Mouse (Mus musculus): ENCODE measurements around the gene Nkx2-1. TPM values are rescaled to one million over a fixed set of nuclear protein-coding genes. Genes with fewer than 3 reads are reported as not detected.
"Not testable (repeated sequence)": the region's sequence is repeated elsewhere in the genome, so short reads cannot be mapped to it uniquely, and the experiment has no call there.

Gene Nkx2-1
- polyA plus RNA-seq, 1 experiment from 2014 or later: not detected

GRCm38 (mm10) chr12:56527071-56527470, 9.6 kb downstream of the Nkx2-1 start:
- H3K4me3 ChIP-seq (ENCODE audit: low read depth, low read length): no peak overlapping the region
- no peaks in the 10 kb centered on the region for H3K4me1 ChIP-seq (ENCODE audit: insufficient read depth)
- no peak overlapping the region for H3K4me2 ChIP-seq (ENCODE audit: low read depth, low read length)
- DNase-seq (no peak), ATAC-seq (no peak)
- no peak for TF ChIP-seq CTCF (IDR thresholded peaks at IDR 0.05; ENCODE audit: low read depth)
- no peak for TF ChIP-seq EP300 (IDR thresholded peaks at IDR 0.05; ENCODE audit: low read depth)
- H3K9me3 ChIP-seq (ENCODE audit: low read length): no peaks in the 10 kb centered on the region
- H3K27ac ChIP-seq (ENCODE audit: low read depth): no peak overlapping the region
- H3K9ac ChIP-seq (replicated peaks): no peak overlapping the region
- no peaks in the 10 kb centered on the region for H3K36me3 ChIP-seq (replicated peaks; ENCODE audit: insufficient read depth, low read length)
- WGBS (ENCODE audit: insufficient replicate concordance): 25% methylated on average over 4 of the region's 4 CpGs
- peaks cover 92% of the 10 kb centered on the region for H3K27me3 ChIP-seq (ENCODE audit: insufficient read depth, low read length)

GRCm38 (mm10) chr12:56525219-56525797, 11.4 kb downstream of the Nkx2-1 start:
- not testable (repeated sequence) for H3K9ac ChIP-seq (replicated peaks); H3K27ac ChIP-seq (ENCODE audit: low read depth); H3K9me3 ChIP-seq (ENCODE audit: low read length); H3K36me3 ChIP-seq (replicated peaks; ENCODE audit: insufficient read depth, low read length); H3K4me3 ChIP-seq (ENCODE audit: low read depth, low read length); ATAC-seq; DNase-seq; H3K4me2 ChIP-seq (ENCODE audit: low read depth, low read length); H3K4me1 ChIP-seq (ENCODE audit: insufficient read depth)
- peak; percentile 11; the same call in 1 of the 2 replicates for TF ChIP-seq CTCF (IDR thresholded peaks at IDR 0.05; ENCODE audit: low read depth)
- WGBS (ENCODE audit: insufficient replicate concordance): 5% methylated on average over 8 of the region's 16 CpGs
- H3K27me3 ChIP-seq (ENCODE audit: insufficient read depth, low read length): peaks cover 90% of the 10 kb centered on the region

GRCm38 (mm10) chr12:56524201-56524600, 12.5 kb downstream of the Nkx2-1 start:
- no peak overlapping the region for H3K27ac ChIP-seq (ENCODE audit: low read depth)
- 15% methylated on average over 14 of the region's 14 CpGs for WGBS (ENCODE audit: insufficient replicate concordance)
- TF ChIP-seq CTCF (IDR thresholded peaks at IDR 0.05; ENCODE audit: low read depth) (no peak), EP300 (IDR thresholded peaks at IDR 0.05; ENCODE audit: low read depth) (no peak)
- H3K36me3 ChIP-seq (replicated peaks; ENCODE audit: insufficient read depth, low read length): no peaks in the 10 kb centered on the region
- no peak overlapping the region for H3K9ac ChIP-seq (replicated peaks)
- no peak for DNase-seq
- no peaks in the 10 kb centered on the region for H3K4me1 ChIP-seq (ENCODE audit: insufficient read depth)
- ATAC-seq: no peak
- peaks cover 90% of the 10 kb centered on the region for H3K27me3 ChIP-seq (ENCODE audit: insufficient read depth, low read length)
- no peaks in the 10 kb centered on the region for H3K9me3 ChIP-seq (ENCODE audit: low read length)
- H3K4me2 ChIP-seq (ENCODE audit: low read depth, low read length): no peak overlapping the region
- no peak overlapping the region for H3K4me3 ChIP-seq (ENCODE audit: low read depth, low read length)

- ATAC-seq (no peak), DNase-seq (no peak)
- H3K27ac ChIP-seq (ENCODE audit: low read depth): no peak overlapping the region
- H3K27me3 ChIP-seq (ENCODE audit: insufficient read depth, low read length): peaks cover 85% of the 10 kb centered on the region
- TF ChIP-seq EP300 (IDR thresholded peaks at IDR 0.05; ENCODE audit: low read depth): no peak
- TF ChIP-seq CTCF (IDR thresholded peaks at IDR 0.05; ENCODE audit: low read depth): no peak
- no peaks in the 10 kb centered on the region for H3K9me3 ChIP-seq (ENCODE audit: low read length)
- H3K4me1 ChIP-seq (ENCODE audit: insufficient read depth): no peaks in the 10 kb centered on the region
- H3K9ac ChIP-seq (replicated peaks): no peak overlapping the region
- 24% methylated on average over 4 of the region's 4 CpGs for WGBS (ENCODE audit: insufficient replicate concordance)
- H3K4me3 ChIP-seq (ENCODE audit: low read depth, low read length): no peak overlapping the region
- no peaks in the 10 kb centered on the region for H3K36me3 ChIP-seq (replicated peaks; ENCODE audit: insufficient read depth, low read length)
- no peak overlapping the region for H3K4me2 ChIP-seq (ENCODE audit: low read depth, low read length)
Observed at GRCm38 (mm10) chr12:56522191-56522590, 14.5 kb downstream of the Nkx2-1 start.

GRCm38 (mm10) chr12:56521106-56521840, 15.4 kb downstream of the Nkx2-1 start:
- H3K9me3 ChIP-seq (ENCODE audit: low read length): no peaks in the 10 kb centered on the region
- TF ChIP-seq CTCF (IDR thresholded peaks at IDR 0.05; ENCODE audit: low read depth) (no peak), EP300 (IDR thresholded peaks at IDR 0.05; ENCODE audit: low read depth) (no peak)
- no peak overlapping the region for H3K27ac ChIP-seq (ENCODE audit: low read depth)
- H3K36me3 ChIP-seq (replicated peaks; ENCODE audit: insufficient read depth, low read length): no peaks in the 10 kb centered on the region
- H3K4me1 ChIP-seq (ENCODE audit: insufficient read depth): no peaks in the 10 kb centered on the region
- DNase-seq: no peak
- ATAC-seq: no peak
- no peak overlapping the region for H3K9ac ChIP-seq (replicated peaks)
- 3% methylated on average over 33 of the region's 33 CpGs for WGBS (ENCODE audit: insufficient replicate concordance)
- peaks cover 76% of the 10 kb centered on the region for H3K27me3 ChIP-seq (ENCODE audit: insufficient read depth, low read length)
- H3K4me2 ChIP-seq (ENCODE audit: low read depth, low read length): no peak overlapping the region
- no peak overlapping the region for H3K4me3 ChIP-seq (ENCODE audit: low read depth, low read length)

- Histone ChIP-seq H3K27ac (ENCODE audit: low read depth) (no peak overlapping the region), H3K36me3 (replicated peaks; ENCODE audit: insufficient read depth, low read length) (no peaks in the 10 kb centered on the region), H3K4me2 (ENCODE audit: low read depth, low read length) (no peak overlapping the region), H3K9me3 (ENCODE audit: low read length) (no peaks in the 10 kb centered on the region), H3K4me3 (ENCODE audit: low read depth, low read length) (no peak overlapping the region), H3K4me1 (ENCODE audit: insufficient read depth) (no peaks in the 10 kb centered on the region), H3K27me3 (ENCODE audit: insufficient read depth, low read length) (peaks cover 69% of the 10 kb centered on the region), H3K9ac (replicated peaks) (no peak overlapping the region)
- no peak for TF ChIP-seq EP300 (IDR thresholded peaks at IDR 0.05; ENCODE audit: low read depth)
- no peak for ATAC-seq
- no peak for DNase-seq
- 2% methylated on average over 22 of the region's 22 CpGs for WGBS (ENCODE audit: insufficient replicate concordance)
Observed at GRCm38 (mm10) chr12:56520396-56521105, 16.2 kb downstream of the Nkx2-1 start.
